Mouse (Mus musculus): ENCODE measurements around the gene Armt1.
"Not testable (repeated sequence)": the region's sequence is repeated elsewhere in the genome, so short reads cannot be mapped to it uniquely, and the experiment has no call there.

DNA sequence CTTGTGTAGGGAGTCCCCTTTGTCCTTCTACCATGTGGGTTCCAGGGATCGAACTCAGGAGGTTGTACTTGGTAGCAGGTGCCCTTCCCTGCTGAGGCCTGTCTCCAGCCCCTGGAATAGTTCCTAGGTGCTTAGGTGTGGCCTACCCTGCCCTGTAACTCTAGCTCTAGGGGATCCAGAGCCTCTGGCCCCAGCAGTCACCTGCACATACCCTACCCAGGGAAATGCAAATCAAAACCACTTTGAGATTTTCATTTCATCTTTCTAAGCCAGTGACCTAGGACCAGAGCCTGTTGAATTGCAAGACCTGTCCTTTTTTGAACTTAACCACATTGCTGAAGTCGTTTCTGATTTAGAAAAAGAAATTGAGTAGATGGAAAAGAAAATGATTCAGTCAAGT is 1.6 kb downstream of the Armt1 start:
- TF ChIP-seq CTCF (IDR thresholded peaks at IDR 0.05; ENCODE audit: low read depth, low read length); GATA1 (IDR thresholded peaks at IDR 0.05; ENCODE audit: borderline replicate concordance, low read length); TAL1 (conservative IDR thresholded peaks at IDR 0.05; ENCODE audit: low read depth, low read length): not testable (repeated sequence)

Data from G1E (cell line).